Mouse (Mus musculus) bone marrow, adult 2 months (tissue): ENCODE results near the gene Gpank1.

Experiments used
- CTCF ChIP-seq: fragments of 200-500 bp; IDR thresholded peaks from 2 replicates; pipeline ENCODE4 v1.5.1; 2011; ENCODE audit warnings: low read length, control low read depth; ENCODE audit not compliant: control insufficient read depth, insufficient read depth
- POLR2A ChIP-seq: fragments of 200-500 bp; IDR thresholded peaks from 2 replicates; pipeline ENCODE4 v1.6.1; 2011; ENCODE audit warnings: low read depth, mild to moderate bottlenecking, control low read depth, low read length, borderline replicate concordance; ENCODE audit not compliant: control insufficient read depth

DNA sequence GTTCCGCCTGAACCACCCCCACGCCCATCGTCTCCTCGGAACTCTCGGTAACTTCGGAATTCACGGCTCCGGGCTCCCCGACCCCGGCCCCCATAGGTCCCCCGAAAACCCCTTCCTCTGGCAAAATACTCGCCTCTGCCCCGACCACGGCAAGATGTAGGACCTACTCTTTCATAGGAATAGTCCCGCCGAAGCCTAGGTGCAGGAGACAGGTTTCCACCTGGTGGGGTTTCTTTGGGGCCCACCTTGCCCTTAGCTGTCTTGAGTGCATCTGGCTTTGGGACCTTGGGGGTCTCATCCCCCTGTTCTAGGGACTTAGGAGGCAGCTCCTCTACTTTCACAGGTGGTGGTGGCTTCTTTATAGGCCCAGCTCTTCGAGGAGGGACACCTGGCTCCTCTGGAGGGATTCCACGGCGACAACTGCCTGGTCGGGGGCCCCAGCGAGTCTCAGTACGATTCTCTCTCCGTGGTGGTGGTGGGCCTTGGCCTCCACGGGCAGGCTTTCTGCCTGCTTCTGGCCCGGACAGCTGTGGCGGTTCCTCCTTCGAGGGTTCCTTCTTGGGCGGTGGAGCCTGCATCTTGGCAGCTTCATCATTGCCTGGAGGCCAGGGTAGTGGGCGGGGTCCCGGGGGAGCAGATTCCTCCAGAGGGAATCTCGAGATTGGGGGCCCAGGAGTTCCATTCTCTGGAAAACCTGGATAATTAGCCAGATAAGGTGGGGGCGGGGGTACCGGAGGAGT is 35.4 kb downstream of the Gpank1 start:
- TF ChIP-seq CTCF (no peak), POLR2A (no peak)
